Mouse (Mus musculus) MEL (cell line): ENCODE data around the gene Itpr2.
A peak's percentile ranks its signal among the peaks of the same experiment; 100 is the strongest.

Experiments used
- CTCF ChIP-seq, 3 experiments: IDR thresholded peaks in 2 of 3; conservative IDR thresholded peaks in 1 of 3; 2 replicates each; pipeline ENCODE4 v1.5.1; 2011 to 2012; ENCODE audit warnings: low read length in 3 of 3, low read depth in 2 of 3, mild to moderate bottlenecking in 2 of 3, improper control_type of control experiment in 1 of 3, inconsistent platforms in 1 of 3, mixed read lengths in 1 of 3, moderate library complexity in 1 of 3; ENCODE audit not compliant: control insufficient read depth in 1 of 3, insufficient read depth in 1 of 3, poor library complexity in 1 of 3, severe bottlenecking in 1 of 3
- POLR2A ChIP-seq, 2 experiments: IDR thresholded peaks; 2 replicates each; pipeline ENCODE4 v1.6.1; 2011 to 2012; ENCODE audit warnings: low read length in 2 of 2, mild to moderate bottlenecking in 2 of 2, control low read depth in 1 of 2, improper control_type of control experiment in 1 of 2, low read depth in 1 of 2, moderate library complexity in 1 of 2; ENCODE audit not compliant: control insufficient read depth in 1 of 2, insufficient read depth in 1 of 2, poor library complexity in 1 of 2
- POLR2AphosphoS2 ChIP-seq: IDR thresholded peaks from 2 replicates; pipeline ENCODE4 v1.6.1; 2011; ENCODE audit warnings: low read length, improper control_type of control experiment
- POLR2AphosphoS5 ChIP-seq: IDR thresholded peaks from 2 replicates; pipeline ENCODE4 v1.6.1; 2012; ENCODE audit warnings: low read depth, borderline replicate concordance, mild to moderate bottlenecking, inconsistent platforms, low read length, moderate library complexity, mixed read lengths

- TF ChIP-seq POLR2AphosphoS2 (no peak), POLR2AphosphoS5 (no peak), POLR2A (IDR thresholded peaks at IDR 0.05; ENCODE audit: control insufficient read depth in 1 of 2, insufficient read depth in 1 of 2, low read depth in 1 of 2, low read length in 2 of 2, poor library complexity in 1 of 2) (no peak), CTCF (IDR thresholded peaks at IDR 0.05 in 2 of 3, conservative IDR thresholded peaks at IDR 0.05 in 1 of 3; ENCODE audit: control insufficient read depth in 1 of 3, insufficient read depth in 1 of 3, low read depth in 2 of 3, low read length in 3 of 3, poor library complexity in 1 of 3, severe bottlenecking in 1 of 3) (0 out of 6 replicates have a peak, but pooled peaks of 1 of the 3 experiments have one; percentile 3)
These were observed 7.9 kb upstream of the Itpr2 start for GRCm38 (mm10) chr6:146509891-146510290.
